Mouse (Mus musculus): ENCODE data around the gene Syngr3.
"Not testable (repeated sequence)": the region's sequence is repeated elsewhere in the genome, so short reads cannot be mapped to it uniquely, and the experiment has no call there.

DNA sequence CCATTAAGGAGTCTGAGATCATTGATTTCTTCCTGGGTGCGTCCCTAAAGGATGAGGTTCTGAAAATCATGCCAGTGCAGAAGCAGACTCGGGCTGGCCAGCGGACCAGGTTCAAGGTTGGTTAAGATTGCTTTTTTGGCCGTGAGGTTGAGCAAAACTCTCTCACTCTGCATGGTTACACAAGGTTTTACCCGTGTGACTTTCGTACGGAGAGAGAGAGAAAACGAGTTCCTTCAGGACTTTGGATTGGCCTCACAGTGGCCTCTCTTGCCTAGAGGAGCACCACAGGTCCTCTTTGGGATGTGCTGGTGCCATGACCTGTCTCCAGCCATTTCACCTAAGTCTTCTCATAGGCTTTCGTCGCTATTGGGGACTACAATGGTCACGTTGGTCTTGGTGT is 30.9 kb upstream of the Syngr3 start:
- not testable (repeated sequence) for TF ChIP-seq CTCF, EP300 (IDR thresholded peaks at IDR 0.05; ENCODE audit: low read depth)
